Mouse (Mus musculus): ENCODE measurements around the gene Prl3b1. TPM values are rescaled to one million over a fixed set of nuclear protein-coding genes. Genes with fewer than 3 reads are reported as not detected.

Prl3b1 gene
- not detected in 2 replicates for polyA plus RNA-seq (2012; rRNA removed)

DNA sequence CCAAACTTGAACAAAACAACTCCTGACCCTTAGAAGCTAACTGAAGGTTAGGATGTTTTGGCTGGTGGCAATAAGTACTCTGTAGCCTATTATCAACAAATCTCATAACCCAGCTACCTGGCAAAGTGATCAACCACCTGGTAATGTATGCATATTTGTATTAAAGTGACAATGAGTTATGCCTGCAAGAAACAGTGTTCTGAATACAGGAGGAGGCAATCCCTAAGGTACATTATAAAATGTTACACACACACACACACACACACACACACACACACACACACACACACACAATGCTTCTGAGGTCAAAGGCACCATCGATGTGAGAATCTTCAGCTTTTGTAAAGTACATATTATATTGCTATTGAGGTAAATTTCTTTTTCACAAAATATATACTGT, at the start of gene Prl3b1:
Prl3b1 (plus strand) TSS at position 301 of the 400 bp plus-strand sequence.
- 96% methylated on average over 1 of the region's 1 CpGs for WGBS
- DNase-seq: no peak
- TF ChIP-seq POLR2A (IDR thresholded peaks at IDR 0.05; ENCODE audit: borderline replicate concordance, extremely low read depth, low read depth, low read length): no peak
- TF ChIP-seq CTCF (IDR thresholded peaks at IDR 0.05; ENCODE audit: insufficient read depth, low read length): no peak
- Histone ChIP-seq H3K4me1 (ENCODE audit: control insufficient read depth, insufficient read depth, low read length) (no peaks in the 10 kb centered on the region), H3K4me3 (replicated peaks; ENCODE audit: extremely low read depth, low read depth, low read length) (no peak within 1 kb of the TSS)

DNA sequence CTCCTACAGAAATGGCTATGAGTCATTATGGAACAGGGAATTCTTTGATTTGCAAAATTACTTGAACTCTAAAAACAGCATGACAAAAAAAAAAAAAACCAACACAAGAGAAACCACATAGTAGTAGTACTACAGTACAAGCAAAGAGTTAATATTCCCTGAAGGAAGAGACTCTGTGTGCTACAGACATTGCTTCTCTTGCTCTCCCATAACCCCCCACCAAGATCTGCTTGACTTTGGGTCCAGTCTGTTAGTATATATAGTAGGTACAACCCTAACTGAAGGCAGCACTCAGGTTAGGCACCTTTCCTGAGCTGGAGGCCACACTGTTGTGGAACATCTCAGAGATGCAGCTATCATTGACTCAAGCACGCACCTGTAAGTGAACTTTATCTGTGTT, 45.3 kb upstream of the Prl3b1 start, which contains the start of gene Prl3c1:
Prl3c1 (plus strand) TSS at position 301 of the 400 bp plus-strand sequence.
- TF ChIP-seq CTCF (IDR thresholded peaks at IDR 0.05; ENCODE audit: insufficient read depth, low read length): no peak
- TF ChIP-seq POLR2A (IDR thresholded peaks at IDR 0.05; ENCODE audit: borderline replicate concordance, extremely low read depth, low read depth, low read length): no peak
- DNase-seq: no peak
- 84% methylated on average over 1 of the region's 1 CpGs for WGBS
- Histone ChIP-seq H3K4me1 (ENCODE audit: control insufficient read depth, insufficient read depth, low read length) (no peaks in the 10 kb centered on the region), H3K4me3 (replicated peaks; ENCODE audit: extremely low read depth, low read depth, low read length) (no peak within 1 kb of the TSS)

- Histone ChIP-seq H3K4me3 (replicated peaks; ENCODE audit: extremely low read depth, low read depth, low read length) (no peak within 1 kb of the TSS), H3K4me1 (ENCODE audit: control insufficient read depth, insufficient read depth, low read length) (no peaks in the 10 kb centered on the region)
- TF ChIP-seq POLR2A (IDR thresholded peaks at IDR 0.05; ENCODE audit: borderline replicate concordance, extremely low read depth, low read depth, low read length) (no peak), CTCF (IDR thresholded peaks at IDR 0.05; ENCODE audit: insufficient read depth, low read length) (no peak)
- DNase-seq: no peak
- 77% methylated on average over 4 of the region's 4 CpGs for WGBS
Observed at GRCm38 (mm10) chr13:27259136-27259535, 17.5 kb downstream of the Prl3b1 start, which contains the start of gene Prl3a1. Prl3a1 (plus strand) TSS chr13:27259436.

Other genes with a start within 250 kb of the Prl3b1 start
- not detected in 2 replicates for gene Prl, start 184.3 kb upstream of the Prl3b1 start, polyA plus RNA-seq (2012; rRNA removed)
- not detected in 2 replicates for gene Prl3d1, start 147.7 kb upstream of the Prl3b1 start, polyA plus RNA-seq (2012; rRNA removed)
- not detected in 2 replicates for gene Prl3d2, start 120.1 kb upstream of the Prl3b1 start, polyA plus RNA-seq (2012; rRNA removed)
- not detected in 2 replicates for gene Prl3d3, start 85.1 kb upstream of the Prl3b1 start, polyA plus RNA-seq (2012; rRNA removed)
- gene Prl3c1, start 45.2 kb upstream of the Prl3b1 start, polyA plus RNA-seq (2012; rRNA removed): not detected in 2 replicates
- not detected in 2 replicates for gene Prl3a1, start 17.6 kb downstream of the Prl3b1 start, polyA plus RNA-seq (2012; rRNA removed)
- gene Prl6a1, start 70.8 kb downstream of the Prl3b1 start, polyA plus RNA-seq (2012; rRNA removed): not detected in 2 replicates
- gene Prl8a2, start 103.8 kb downstream of the Prl3b1 start, polyA plus RNA-seq (2012; rRNA removed): not detected in 2 replicates
- not detected in 2 replicates for gene Prl2b1, start 149.0 kb downstream of the Prl3b1 start, polyA plus RNA-seq (2012; rRNA removed)
- not detected in 2 replicates for gene Prl8a6, start 196.8 kb downstream of the Prl3b1 start, polyA plus RNA-seq (2012; rRNA removed)

All from lung, adult 2 months (tissue).